ENCODE assay signal across 14 mouse cellular contexts in the genomic region with DNA sequence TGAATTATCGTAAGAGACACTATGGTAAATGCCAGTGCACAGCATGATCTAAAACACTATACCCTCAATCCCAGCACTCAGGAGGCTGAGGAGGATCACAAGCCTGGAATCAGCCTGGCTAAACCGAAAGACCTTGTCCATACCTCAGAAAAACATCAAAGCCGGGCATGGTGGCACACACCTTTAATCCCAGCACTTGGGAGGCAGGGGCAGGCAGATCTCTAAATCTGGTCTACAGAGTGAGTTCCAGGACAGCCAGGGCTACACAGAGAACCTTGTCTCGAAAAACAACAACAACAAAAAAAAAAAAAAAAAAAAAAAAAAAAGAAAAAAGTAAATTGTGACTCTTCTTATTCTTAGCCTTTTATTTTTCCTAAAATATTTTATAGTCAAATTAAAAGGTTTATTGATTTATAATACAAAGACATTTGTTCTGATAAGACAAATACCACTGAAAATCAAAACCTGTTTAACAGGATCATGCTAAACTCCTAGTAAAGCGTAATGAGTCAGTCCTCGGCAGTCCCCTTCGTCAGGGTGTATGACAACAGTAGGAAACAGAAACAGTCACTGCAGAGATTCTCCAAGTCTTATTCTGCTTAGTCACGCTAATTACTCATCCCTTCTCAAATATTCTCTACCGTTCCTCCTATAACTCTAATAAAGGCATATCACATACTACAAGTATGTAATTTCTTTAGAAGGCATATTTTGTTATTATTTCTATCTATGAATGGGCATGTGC. TPM values are rescaled to one million over a fixed set of nuclear protein-coding genes. Genes with fewer than 3 reads are reported as not detected.
"Had no signal": no experiment of that assay in that cellular context is flagged by ENCODE, and none has a peak within 500 bp of the region (broad histone marks: within the 10 kb centered on the region; RNA-seq: fewer than 3 reads in every experiment).

No protein-coding gene starts in this region.

- H3K4me2 ChIP-seq: kidney, embryonic 15.5 days; limb, embryonic 13.5 days; liver, embryonic 13.5 days; midbrain, embryonic 12.5 days; neural tube, embryonic 15.5 days had no signal

- H3K27ac ChIP-seq: kidney, embryonic 15.5 days; limb, embryonic 13.5 days; liver, embryonic 13.5 days; midbrain, embryonic 12.5 days; neural tube, embryonic 15.5 days had no signal

- H3K9ac ChIP-seq: kidney, embryonic 15.5 days; limb, embryonic 13.5 days; liver, embryonic 13.5 days; midbrain, embryonic 12.5 days; neural tube, embryonic 15.5 days had no signal

- H3K27me3 ChIP-seq: kidney, embryonic 15.5 days; limb, embryonic 13.5 days; liver, embryonic 13.5 days; midbrain, embryonic 12.5 days; neural tube, embryonic 15.5 days had no signal

- H3K9me3 ChIP-seq: kidney, embryonic 15.5 days; limb, embryonic 13.5 days; liver, embryonic 13.5 days; midbrain, embryonic 12.5 days; neural tube, embryonic 15.5 days had no signal

- DNase-seq: kidney, adult 2 months; kidney, postnatal 14 days; left cerebral cortex, postnatal 4 days; liver, embryonic 13.5 days; lung, adult 18-20 months; right cerebral cortex, adult 18-20 months; right cerebral cortex, postnatal 25 days; thymus, adult 18-20 months; thymus, postnatal 14 days had no signal

- H3K4me3 ChIP-seq: kidney, embryonic 15.5 days; limb, embryonic 13.5 days; liver, embryonic 13.5 days; midbrain, embryonic 12.5 days; neural tube, embryonic 15.5 days had no signal

RNA-seq across cellular contexts. Expression of a gene that starts 15.2 kb away (rescaled TPM):
- total RNA-seq: megakaryocyte-erythroid progenitor cell, adult 5-6 weeks had no signal

RNA-seq across cellular contexts. Expression of a gene that starts 25.3 kb away (rescaled TPM):
- total RNA-seq: megakaryocyte-erythroid progenitor cell, adult 5-6 weeks had no signal
